Mouse (Mus musculus): ENCODE results near the gene Olfr99. TPM values are rescaled to one million over a fixed set of nuclear protein-coding genes. Genes with fewer than 3 reads are reported as not detected.

Gene Olfr99
- not detected in 2 replicates for polyA plus RNA-seq (2015; fragmentation: Nextera tagmentation; extraction: Ambion mirVana)

GRCm38 (mm10) chr17:37283360-37283759, at the start of gene Olfr99:
Olfr99 (minus strand) TSS chr17:37283460.

GRCm38 (mm10) chr17:37316954-37317353, 33.7 kb upstream of the Olfr99 start, which contains the start of gene Olfr102:
Olfr102 (minus strand) TSS chr17:37317054.

GRCm38 (mm10) chr17:37304213-37304612, 21.0 kb upstream of the Olfr99 start, which contains the start of gene Olfr101:
Olfr101 (minus strand) TSS chr17:37304313.

GRCm38 (mm10) chr17:37270058-37270701, 13.1 kb downstream of the Olfr99 start, which contains the start of gene H2-M3:
H2-M3 (plus strand) TSS chr17:37270220.

DNA sequence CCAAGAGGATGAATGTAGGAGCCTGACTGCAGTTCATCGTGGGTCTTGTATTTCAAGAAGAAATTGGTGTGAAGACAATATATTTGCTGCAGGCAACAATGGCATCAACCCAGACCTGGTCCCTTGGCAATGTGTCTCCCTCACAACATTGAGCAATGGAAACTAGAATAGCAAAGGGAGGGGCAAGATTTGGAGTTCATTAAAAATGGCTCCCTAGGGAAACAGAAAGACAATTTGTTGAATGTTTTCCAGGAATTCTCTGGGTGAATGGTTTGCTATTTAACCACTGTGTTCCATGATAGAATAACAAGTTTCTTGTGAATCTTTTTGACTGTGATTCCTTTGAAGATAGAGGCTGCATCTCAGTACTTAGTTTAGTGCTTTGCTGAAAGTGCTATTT, 19.6 kb downstream of the Olfr99 start, which contains the start of gene Olfr98:
Olfr98 (minus strand) TSS at position 124 of the 400 bp plus-strand sequence.

GRCm38 (mm10) chr17:37237230-37237629, 46.0 kb downstream of the Olfr99 start, which contains the start of gene Olfr97:
Olfr97 (minus strand) TSS chr17:37237330.

Other genes with a start within 250 kb of the Olfr99 start
- gene Gabbr1, start 237.5 kb downstream of the Olfr99 start, polyA plus RNA-seq (2015; fragmentation: Nextera tagmentation; extraction: Ambion mirVana): 10.0 and 17.7 TPM in 2 replicates
- gene Olfr90, start 195.0 kb downstream of the Olfr99 start, polyA plus RNA-seq (2015; fragmentation: Nextera tagmentation; extraction: Ambion mirVana): not detected in 2 replicates
- 0.09 TPM in 1 of 2 replicates, not detected in the other for gene Olfr91, start 185.2 kb downstream of the Olfr99 start, polyA plus RNA-seq (2015; fragmentation: Nextera tagmentation; extraction: Ambion mirVana)
- gene Olfr92, start 163.4 kb downstream of the Olfr99 start, polyA plus RNA-seq (2015; fragmentation: Nextera tagmentation; extraction: Ambion mirVana): not detected in 2 replicates
- gene Olfr93, start 122.0 kb downstream of the Olfr99 start, polyA plus RNA-seq (2015; fragmentation: Nextera tagmentation; extraction: Ambion mirVana): not detected in 2 replicates
- gene Ubd, start 89.6 kb downstream of the Olfr99 start, polyA plus RNA-seq (2015; fragmentation: Nextera tagmentation; extraction: Ambion mirVana): 0.25 TPM in 1 of 2 replicates, not detected in the other
- not detected in 2 replicates for gene Olfr94, start 82.5 kb downstream of the Olfr99 start, polyA plus RNA-seq (2015; fragmentation: Nextera tagmentation; extraction: Ambion mirVana)
- not detected in 2 replicates for gene Olfr95, start 70.3 kb downstream of the Olfr99 start, polyA plus RNA-seq (2015; fragmentation: Nextera tagmentation; extraction: Ambion mirVana)
- gene Olfr96, start 63.3 kb downstream of the Olfr99 start, polyA plus RNA-seq (2015; fragmentation: Nextera tagmentation; extraction: Ambion mirVana): not detected in 2 replicates
- gene Olfr97, start 46.1 kb downstream of the Olfr99 start, polyA plus RNA-seq (2015; fragmentation: Nextera tagmentation; extraction: Ambion mirVana): not detected in 2 replicates
- gene Olfr98, start 19.7 kb downstream of the Olfr99 start, polyA plus RNA-seq (2015; fragmentation: Nextera tagmentation; extraction: Ambion mirVana): not detected in 2 replicates
- 9.3 and 9.7 TPM in 2 replicates for gene H2-M3, start 13.2 kb downstream of the Olfr99 start, polyA plus RNA-seq (2015; fragmentation: Nextera tagmentation; extraction: Ambion mirVana)
- not detected in 2 replicates for gene Olfr101, start 20.9 kb upstream of the Olfr99 start, polyA plus RNA-seq (2015; fragmentation: Nextera tagmentation; extraction: Ambion mirVana)
- not detected in 2 replicates for gene Olfr102, start 33.6 kb upstream of the Olfr99 start, polyA plus RNA-seq (2015; fragmentation: Nextera tagmentation; extraction: Ambion mirVana)
- not detected in 2 replicates for gene Olfr103, start 56.2 kb upstream of the Olfr99 start, polyA plus RNA-seq (2015; fragmentation: Nextera tagmentation; extraction: Ambion mirVana)
- not detected in 2 replicates for gene Olfr104-ps, start 76.1 kb upstream of the Olfr99 start, polyA plus RNA-seq (2015; fragmentation: Nextera tagmentation; extraction: Ambion mirVana)
- gene Olfr105-ps, start 95.6 kb upstream of the Olfr99 start, polyA plus RNA-seq (2015; fragmentation: Nextera tagmentation; extraction: Ambion mirVana): not detected in 2 replicates
- not detected in 2 replicates for gene Olfr106-ps, start 106.9 kb upstream of the Olfr99 start, polyA plus RNA-seq (2015; fragmentation: Nextera tagmentation; extraction: Ambion mirVana)
- gene Olfr107, start 115.8 kb upstream of the Olfr99 start, polyA plus RNA-seq (2015; fragmentation: Nextera tagmentation; extraction: Ambion mirVana): not detected in 2 replicates
- gene Olfr108, start 162.0 kb upstream of the Olfr99 start, polyA plus RNA-seq (2015; fragmentation: Nextera tagmentation; extraction: Ambion mirVana): not detected in 2 replicates
- not detected in 2 replicates for gene Olfr109, start 175.5 kb upstream of the Olfr99 start, polyA plus RNA-seq (2015; fragmentation: Nextera tagmentation; extraction: Ambion mirVana)
- 0.10 TPM in 1 of 2 replicates, not detected in the other for gene H2-M2, start 200.1 kb upstream of the Olfr99 start, polyA plus RNA-seq (2015; fragmentation: Nextera tagmentation; extraction: Ambion mirVana)
- gene Olfr110, start 209.0 kb upstream of the Olfr99 start, polyA plus RNA-seq (2015; fragmentation: Nextera tagmentation; extraction: Ambion mirVana): 0.11 TPM in 1 of 2 replicates, not detected in the other
- not detected in 2 replicates for gene Olfr111, start 224.6 kb upstream of the Olfr99 start, polyA plus RNA-seq (2015; fragmentation: Nextera tagmentation; extraction: Ambion mirVana)